Mouse (Mus musculus) intestine, postnatal 0 days (tissue): ENCODE data around the gene Bdkrb2. TPM values are rescaled to one million over a fixed set of nuclear protein-coding genes. Genes with fewer than 3 reads are reported as not detected.
A peak's percentile ranks its signal among the peaks of the same experiment; 100 is the strongest.

Experiments
- ATAC-seq: fragments of 200-750 bp; cut with Nextera tagmentation; 2 replicates; pipeline ENCODE4 v1.8.0; 2017; ENCODE audit warnings: mild to moderate bottlenecking, moderate TSS enrichment, moderate library complexity
- H3K27ac ChIP-seq: fragments of 300-500 bp; sonication (generic); 2 replicates; pipeline ENCODE4 v1.5.1; 2014; ENCODE audit warnings: mild to moderate bottlenecking, low read depth, low read length, moderate library complexity
- H3K27me3 ChIP-seq: fragments of 300-500 bp; sonication (generic); replicated peaks from 2 replicates; pipeline ENCODE4 v1.6.1; 2014; ENCODE audit warnings: low read length, mixed read lengths; ENCODE audit not compliant: control insufficient read depth, insufficient read depth
- H3K36me3 ChIP-seq: fragments of 300-500 bp; sonication (generic); 2 replicates; pipeline ENCODE4 v1.6.1; 2014; ENCODE audit warnings: mild to moderate bottlenecking, moderate library complexity; ENCODE audit not compliant: control insufficient read depth, insufficient read depth
- H3K4me1 ChIP-seq: fragments of 300-500 bp; sonication (generic); replicated peaks from 2 replicates; pipeline ENCODE4 v1.6.1; 2014; ENCODE audit warnings: antibody characterized with exemption, low read length, mixed read lengths; ENCODE audit not compliant: control insufficient read depth, insufficient read depth
- H3K4me2 ChIP-seq: fragments of 300-500 bp; sonication (generic); replicated peaks from 2 replicates; pipeline ENCODE4 v1.6.1; 2014; ENCODE audit warnings: low read depth, mild to moderate bottlenecking, moderate library complexity
- H3K4me3 ChIP-seq: fragments of 300-500 bp; sonication (generic); 2 replicates; pipeline ENCODE4 v1.5.1; 2014; ENCODE audit warnings: low read depth, low read length
- H3K9ac ChIP-seq: fragments of 300-500 bp; sonication (generic); 2 replicates; pipeline ENCODE4 v1.6.1; 2014; ENCODE audit warnings: mild to moderate bottlenecking, low read depth, low read length
- H3K9me3 ChIP-seq: fragments of 300-500 bp; sonication (generic); 2 replicates; pipeline ENCODE4 v1.6.1; 2016; ENCODE audit warnings: mixed run types; ENCODE audit not compliant: control insufficient read depth
- CTCF ChIP-seq: sonication (generic); IDR thresholded peaks from 2 replicates; pipeline ENCODE4 v1.5.1; 2016; ENCODE audit warnings: low read depth, mild to moderate bottlenecking, control low read depth, antibody characterized with exemption, moderate library complexity
- whole genome bisulfite sequencing: fragments of 180-500 bp; shearing (Covaris S2); extraction: QIAGEN DNeasy Blood & Tissue Kit; methylation state at CpG from one replicate; pipeline ENCODE4 v1.1.7; 2014; 5-methylcytosine and 5-hydroxymethylcytosine counted together
- polyA plus RNA-seq: library from polyadenylated mRNA; unstranded; fragments of >200 nt; fragmentation: Nextera tagmentation; extraction: Ambion mirVana; gene quantifications from 2 replicates; pipeline ENCODE4 v1.2.1, GENCODE M21; 2015

Gene Bdkrb2
- polyA plus RNA-seq, 1 experiment from 2014 or later, result 4.4 TPM

DNA sequence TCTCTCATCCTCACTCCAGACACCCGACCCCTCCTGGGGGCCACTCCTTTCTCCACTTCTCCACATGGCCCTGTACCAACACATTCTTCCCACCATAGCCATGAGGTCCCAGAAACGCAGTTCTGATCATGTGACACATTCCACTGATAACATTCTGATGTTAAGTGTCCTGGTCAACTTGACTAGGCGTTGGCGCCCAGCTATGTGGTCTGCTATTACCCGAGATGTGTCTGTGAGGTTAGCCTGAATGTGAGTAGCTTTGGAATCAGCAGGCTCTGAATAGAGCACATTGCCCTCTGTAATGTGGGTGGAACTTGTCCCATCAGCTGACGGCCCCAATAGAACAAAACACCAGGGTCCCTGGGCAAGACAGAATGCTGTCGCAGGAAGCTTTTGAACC lies 18.2 kb upstream of the Bdkrb2 start:
- H3K9me3 ChIP-seq, result no peaks in the 10 kb centered on the region
- ATAC-seq, result no peak
- H3K9ac ChIP-seq, result no peak overlapping the region
- no peak overlapping the region for H3K4me2 ChIP-seq
- peaks cover 9% of the 10 kb centered on the region; the same call in 1 of the 2 replicates for H3K4me1 ChIP-seq
- H3K4me3 ChIP-seq, result no peak overlapping the region
- no peak overlapping the region for H3K27ac ChIP-seq
- H3K27me3 ChIP-seq, result no peaks in the 10 kb centered on the region
- no peak for TF ChIP-seq CTCF
- H3K36me3 ChIP-seq, result no peaks in the 10 kb centered on the region
- WGBS, result 84% methylated on average over 7 of the region's 7 CpGs

DNA sequence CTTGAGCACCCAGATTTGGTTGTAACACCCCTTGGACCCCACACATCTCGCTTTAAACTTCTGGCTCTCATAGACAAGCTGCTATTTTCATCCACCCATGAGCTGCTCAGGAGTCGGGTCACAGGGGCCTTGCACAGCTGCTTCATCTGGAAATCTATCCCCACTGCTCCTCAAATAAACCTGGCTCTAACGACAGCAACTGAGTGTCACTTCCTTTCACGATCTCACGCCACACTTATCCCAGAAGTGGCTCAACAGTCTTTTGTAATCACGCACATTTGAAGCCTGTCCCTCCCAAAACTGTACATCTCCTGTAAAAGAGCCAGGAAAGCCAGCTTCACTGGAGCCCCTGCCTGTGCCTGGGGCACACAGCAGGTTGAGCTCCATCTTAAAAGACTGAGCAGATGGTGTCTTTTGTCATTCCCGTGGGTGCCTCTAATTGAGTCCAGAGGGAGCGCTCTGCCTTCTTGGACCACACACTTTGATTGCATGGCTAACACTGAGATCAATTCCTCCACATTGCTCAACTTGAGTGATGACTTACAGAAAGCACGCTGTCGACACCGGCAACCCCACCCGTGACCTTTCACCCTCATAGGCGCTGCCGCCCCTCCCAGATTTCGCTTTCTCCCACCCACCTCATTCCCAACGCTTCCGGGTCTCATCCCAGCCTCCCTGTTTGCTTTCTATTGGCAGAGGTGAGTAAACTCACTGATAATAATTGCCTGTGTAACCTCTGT lies 17.2 kb upstream of the Bdkrb2 start:
- H3K27ac ChIP-seq, result no peak overlapping the region
- H3K27me3 ChIP-seq, result no peaks in the 10 kb centered on the region
- no peaks in the 10 kb centered on the region for H3K9me3 ChIP-seq
- H3K4me1 ChIP-seq, result peaks cover 9% of the 10 kb centered on the region; the same call in 1 of the 2 replicates
- WGBS, result 27% methylated on average over 17 of the region's 17 CpGs
- TF ChIP-seq CTCF, result no peak
- H3K4me3 ChIP-seq, result no peak overlapping the region
- no peak overlapping the region for H3K4me2 ChIP-seq
- no peak overlapping the region for H3K9ac ChIP-seq
- H3K36me3 ChIP-seq, result no peaks in the 10 kb centered on the region
- peak; percentile 41; the same call in 1 of the 2 replicates for ATAC-seq

DNA sequence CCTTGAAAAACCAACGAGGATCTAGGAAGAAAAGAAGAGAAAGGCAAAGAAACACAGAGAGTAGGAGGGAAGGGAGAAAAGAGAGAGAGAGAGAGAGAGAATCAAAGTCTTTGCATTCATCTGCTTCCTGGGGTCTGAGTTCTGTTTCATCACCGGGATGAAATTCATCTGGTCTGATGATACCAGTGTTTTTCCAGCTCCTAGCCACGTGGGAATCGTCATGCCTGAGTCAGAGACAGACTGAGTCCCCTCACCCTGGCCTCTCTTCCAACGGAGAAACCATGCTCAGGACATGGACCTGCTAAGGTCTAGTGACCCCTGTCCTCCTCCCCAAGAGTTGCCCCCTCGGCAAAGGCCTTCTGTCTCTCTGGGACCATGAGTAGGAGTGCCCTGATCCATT lies 16.5 kb upstream of the Bdkrb2 start:
- no peaks in the 10 kb centered on the region for H3K9me3 ChIP-seq
- H3K4me3 ChIP-seq, result no peak overlapping the region
- ATAC-seq, result no peak
- no peak overlapping the region for H3K4me2 ChIP-seq
- no peaks in the 10 kb centered on the region for H3K27me3 ChIP-seq
- WGBS, result 48% methylated on average over 6 of the region's 6 CpGs
- H3K4me1 ChIP-seq, result peaks cover 9% of the 10 kb centered on the region; the same call in 1 of the 2 replicates
- H3K36me3 ChIP-seq, result no peaks in the 10 kb centered on the region
- H3K27ac ChIP-seq, result no peak overlapping the region
- TF ChIP-seq CTCF, result no peak
- no peak overlapping the region for H3K9ac ChIP-seq

DNA sequence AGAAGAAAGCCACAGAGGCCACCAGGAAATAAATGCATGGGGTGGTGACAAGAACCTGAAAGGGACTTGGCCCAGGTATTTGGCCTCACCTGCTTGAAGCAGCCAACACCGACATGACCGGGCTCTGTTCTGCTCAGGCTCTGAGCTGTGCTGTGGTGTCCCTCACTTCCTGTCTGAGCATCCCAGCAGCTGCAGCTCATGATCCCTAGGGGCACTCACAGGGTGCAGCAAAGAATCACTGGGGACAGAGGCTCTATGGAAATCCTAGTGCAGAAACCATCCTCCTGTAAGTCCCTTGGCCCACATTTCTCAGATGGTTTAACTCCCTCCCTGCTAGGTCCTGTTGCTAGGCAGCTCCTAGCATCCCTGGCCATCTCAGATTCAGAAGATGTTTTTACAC lies 15.9 kb upstream of the Bdkrb2 start:
- no peak overlapping the region for H3K4me2 ChIP-seq
- peak; percentile 12; the same call in 1 of the 2 replicates for TF ChIP-seq CTCF
- H3K27ac ChIP-seq, result no peak overlapping the region

DNA sequence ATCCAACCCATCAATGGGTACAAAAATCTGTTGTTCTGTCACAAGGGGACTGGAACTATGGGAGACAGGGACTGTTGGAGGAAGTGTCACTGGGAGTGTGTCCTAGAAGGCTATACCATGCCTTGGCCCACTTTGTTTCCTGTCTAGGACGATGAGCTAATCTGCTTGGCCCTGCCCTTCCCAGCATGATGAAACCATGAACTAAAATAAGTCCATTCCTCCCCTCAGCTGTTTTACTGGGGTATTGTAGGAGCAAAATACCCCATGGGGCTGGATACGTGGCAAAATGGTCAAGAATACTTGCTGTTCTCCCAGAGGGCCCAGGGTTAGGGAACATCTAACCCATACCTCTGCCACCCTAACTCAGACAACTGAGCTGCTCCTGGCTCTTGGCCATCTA lies 15.0 kb upstream of the Bdkrb2 start:
- no peaks in the 10 kb centered on the region for H3K27me3 ChIP-seq
- no peak for ATAC-seq
- no peaks in the 10 kb centered on the region for H3K9me3 ChIP-seq
- no peak overlapping the region for H3K4me2 ChIP-seq
- H3K4me3 ChIP-seq, result no peak overlapping the region
- H3K36me3 ChIP-seq, result no peaks in the 10 kb centered on the region
- H3K27ac ChIP-seq, result no peak overlapping the region
- WGBS, result 77% methylated on average over 2 of the region's 2 CpGs
- peaks cover 9% of the 10 kb centered on the region; the same call in 1 of the 2 replicates for H3K4me1 ChIP-seq
- TF ChIP-seq CTCF, result no peak
- no peak overlapping the region for H3K9ac ChIP-seq

More for the DNA sequence above, 15.9 kb upstream of the Bdkrb2 start:
- Histone ChIP-seq H3K36me3 (no peaks in the 10 kb centered on the region), H3K9me3 (no peaks in the 10 kb centered on the region), H3K9ac (no peak overlapping the region), H3K4me1 (peaks cover 9% of the 10 kb centered on the region; the same call in 1 of the 2 replicates), H3K4me3 (no peak overlapping the region), H3K27me3 (no peaks in the 10 kb centered on the region)
- 75% methylated on average over 2 of the region's 2 CpGs for WGBS
- ATAC-seq, result no peak

DNA sequence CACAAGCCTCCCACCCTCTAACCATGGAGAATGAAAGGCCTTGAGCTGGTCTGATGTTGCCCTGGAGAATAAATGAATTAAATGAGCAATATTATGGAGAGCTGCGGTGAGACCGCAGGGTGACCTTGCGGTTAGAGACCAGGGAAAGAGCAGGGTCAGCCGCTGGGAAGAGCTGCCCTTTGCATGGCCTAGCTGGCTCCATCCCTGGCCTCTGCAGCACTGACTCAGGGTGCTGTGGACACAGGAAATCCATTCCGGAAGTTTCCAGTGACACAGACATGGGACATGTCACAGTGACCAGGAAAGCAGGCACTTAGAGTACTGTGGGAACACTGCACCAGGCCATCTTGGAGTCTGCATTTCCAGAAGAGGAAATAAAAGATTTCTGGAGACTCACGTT lies 14.1 kb upstream of the Bdkrb2 start:
- peaks cover 9% of the 10 kb centered on the region; the same call in 1 of the 2 replicates for H3K4me1 ChIP-seq
- no peak for TF ChIP-seq CTCF
- no peak for ATAC-seq
- WGBS, result 77% methylated on average over 6 of the region's 6 CpGs
- no peaks in the 10 kb centered on the region for H3K36me3 ChIP-seq
- H3K27me3 ChIP-seq, result no peaks in the 10 kb centered on the region
- no peak overlapping the region for H3K27ac ChIP-seq
- H3K4me3 ChIP-seq, result no peak overlapping the region
- H3K9ac ChIP-seq, result no peak overlapping the region
- H3K4me2 ChIP-seq, result no peak overlapping the region
- no peaks in the 10 kb centered on the region for H3K9me3 ChIP-seq
